Mouse (Mus musculus) adrenal gland, postnatal 10 days (tissue): Measurements from ENCODE around the gene Fasn. TPM values are rescaled to one million over a fixed set of nuclear protein-coding genes. Genes with fewer than 3 reads are reported as not detected.
"Not testable (repeated sequence)": the region's sequence is repeated elsewhere in the genome, so short reads cannot be mapped to it uniquely, and the experiment has no call there.

ENCODE experiments used
- DNase-seq: peaks from one replicate; pipeline ENCODE4 v3.0.0; 2021; ENCODE audit warnings: mixed read lengths
- long read RNA-seq, 2 experiments: library from polyadenylated mRNA; stranded (forward); transcript quantifications; one replicate each; pipeline ENCODE4 v2.0.0; 2021
- total RNA-seq, 2 experiments: library from RNA; stranded (reverse); gene quantifications; 2 replicates each; pipeline ENCODE4 v1.2.3; 2021

Fasn gene
- 100 to 1,000 TPM in 1 of 2 experiments, 10 to 100 TPM in 1; 93.1 to 104 TPM for total RNA-seq
- long read RNA-seq, experiment 1, full-length matches to known transcripts, result 5 of 41 reads
- long read RNA-seq, experiment 1, partial matches to known transcripts, result 33 of 41 reads
- long read RNA-seq, experiment 1, other reads (novel, unspliced or antisense), result 3 of 41 reads
- long read RNA-seq, experiment 2, full-length matches to known transcripts, result 7 of 56 reads
- long read RNA-seq, experiment 2, partial matches to known transcripts, result 48 of 56 reads
- long read RNA-seq, experiment 2, other reads (novel, unspliced or antisense), result 1 of 56 reads

- DNase-seq, result peak; percentile 97
These were observed at the start of gene Fasn for GRCm38 (mm10) chr11:120823956-120824786. Fasn (minus strand) TSS chr11:120824547.

- peak; percentile 81 for DNase-seq
These were observed 48.9 kb upstream of the Fasn start for GRCm38 (mm10) chr11:120873206-120873605.

GRCm38 (mm10) chr11:120871521-120871920, 47.2 kb upstream of the Fasn start:
- DNase-seq, result no peak

GRCm38 (mm10) chr11:120865816-120866215, 41.5 kb upstream of the Fasn start:
- no peak for DNase-seq

- peak; percentile 29 for DNase-seq
These were observed 38.5 kb upstream of the Fasn start for GRCm38 (mm10) chr11:120862819-120863218.

- not testable (repeated sequence) for DNase-seq
These were observed 31.6 kb upstream of the Fasn start for GRCm38 (mm10) chr11:120855938-120856337.

- DNase-seq, result no peak
These were observed 29.4 kb upstream of the Fasn start for GRCm38 (mm10) chr11:120853788-120854187.

- DNase-seq, result no peak
These were observed 28.8 kb upstream of the Fasn start for GRCm38 (mm10) chr11:120853158-120853557.

GRCm38 (mm10) chr11:120852083-120852935, 28.0 kb upstream of the Fasn start:
- peak; percentile 82 for DNase-seq

- DNase-seq, result no peak
These were observed 27.2 kb upstream of the Fasn start for GRCm38 (mm10) chr11:120851582-120851981.

GRCm38 (mm10) chr11:120851132-120851531, 26.8 kb upstream of the Fasn start:
- peak; percentile 46 for DNase-seq

- no peak for DNase-seq
These were observed 26.1 kb upstream of the Fasn start for GRCm38 (mm10) chr11:120850331-120851030.

- no peak for DNase-seq
These were observed 22.6 kb upstream of the Fasn start for GRCm38 (mm10) chr11:120846725-120847475.

- DNase-seq, result no peak
These were observed 20.0 kb upstream of the Fasn start for GRCm38 (mm10) chr11:120844329-120844728.

- no peak for DNase-seq
These were observed 9.4 kb upstream of the Fasn start for GRCm38 (mm10) chr11:120833555-120834280.

- DNase-seq, result not testable (repeated sequence)
These were observed 8.6 kb upstream of the Fasn start for GRCm38 (mm10) chr11:120832962-120833361.

- no peak for DNase-seq
These were observed 7.5 kb upstream of the Fasn start for GRCm38 (mm10) chr11:120831659-120832440.

- DNase-seq, result peak; percentile 74
These were observed 6.3 kb upstream of the Fasn start for GRCm38 (mm10) chr11:120830686-120831085.

GRCm38 (mm10) chr11:120829757-120830532, 5.6 kb upstream of the Fasn start:
- no peak for DNase-seq
